Mouse (Mus musculus) adipocyte (in vitro differentiated cells): Measurements from ENCODE around the gene Itga4.

Experiments used
- DNase-seq: peaks from one replicate; pipeline ENCODE4 v3.0.0-alpha.2; 2016; ENCODE audit warnings: low spot score

Itga4 gene

GRCm38 (mm10) chr2:79266480-79266879 is 11.3 kb downstream of the Itga4 start:
- no peak for DNase-seq

GRCm38 (mm10) chr2:79267181-79267580 is 12.0 kb downstream of the Itga4 start:
- no peak for DNase-seq

- no peak for DNase-seq
Observed at GRCm38 (mm10) chr2:79268863-79269262, 13.6 kb downstream of the Itga4 start.

- no peak for DNase-seq
Observed at GRCm38 (mm10) chr2:79270034-79270535, 14.9 kb downstream of the Itga4 start.

GRCm38 (mm10) chr2:79271838-79272237 is 16.6 kb downstream of the Itga4 start:
- no peak for DNase-seq

GRCm38 (mm10) chr2:79278581-79278980 is 23.4 kb downstream of the Itga4 start:
- DNase-seq: no peak

- no peak for DNase-seq
Observed at GRCm38 (mm10) chr2:79284206-79284605, 29.0 kb downstream of the Itga4 start.

GRCm38 (mm10) chr2:79290149-79290548 is 34.9 kb downstream of the Itga4 start:
- peak; percentile 6 for DNase-seq

- no peak for DNase-seq
Observed at GRCm38 (mm10) chr2:79291922-79292321, 36.7 kb downstream of the Itga4 start.

GRCm38 (mm10) chr2:79292431-79292830 is 37.2 kb downstream of the Itga4 start:
- no peak for DNase-seq

- DNase-seq: no peak
Observed at GRCm38 (mm10) chr2:79302398-79302797, 47.2 kb downstream of the Itga4 start.

- no peak for DNase-seq
Observed at GRCm38 (mm10) chr2:79307549-79307948, 52.3 kb downstream of the Itga4 start.

GRCm38 (mm10) chr2:79309454-79310118 is 54.4 kb downstream of the Itga4 start:
- DNase-seq: no peak

GRCm38 (mm10) chr2:79312499-79312898 is 57.3 kb downstream of the Itga4 start:
- DNase-seq: no peak

- DNase-seq: no peak
Observed at GRCm38 (mm10) chr2:79315108-79315507, 59.9 kb downstream of the Itga4 start.

- peak; percentile 2 for DNase-seq
Observed at GRCm38 (mm10) chr2:79316182-79316880, 61.1 kb downstream of the Itga4 start.

- DNase-seq: no peak
Observed at GRCm38 (mm10) chr2:79328079-79328478, 72.9 kb downstream of the Itga4 start.

GRCm38 (mm10) chr2:79334661-79335060 is 79.4 kb downstream of the Itga4 start:
- no peak for DNase-seq

GRCm38 (mm10) chr2:79336141-79336540 is 80.9 kb downstream of the Itga4 start:
- no peak for DNase-seq

GRCm38 (mm10) chr2:79339003-79339402 is 83.8 kb downstream of the Itga4 start:
- DNase-seq: peak; percentile 5

- DNase-seq: no peak
Observed at GRCm38 (mm10) chr2:79343115-79343514, 87.9 kb downstream of the Itga4 start.

GRCm38 (mm10) chr2:79351179-79352099 is 96.2 kb downstream of the Itga4 start:
- no peak for DNase-seq
